Mouse (Mus musculus): ENCODE measurements around the gene Tmem150b. TPM values are rescaled to one million over a fixed set of nuclear protein-coding genes. Genes with fewer than 3 reads are reported as not detected.

The Tmem150b gene
- not detected for polyA plus RNA-seq (2015; fragmentation: Illumina TruSeq; extraction: RNeasy Lipid Tissue Mini Kit (QIAGEN cat#74804); ENCODE audit: insufficient read depth, low read depth, low replicate concordance)

GRCm38 (mm10) chr7:4725169-4725568 lies at the start of gene Tmem150b:
TSS of gene Tmem150b (minus strand) at chr7:4725249.

GRCm38 (mm10) chr7:4771202-4771601 lies 46.2 kb upstream of the Tmem150b start, which contains the start of gene Fam71e2:
TSS of gene Fam71e2 (minus strand) at chr7:4771302.

GRCm38 (mm10) chr7:4752821-4753570 lies 27.9 kb upstream of the Tmem150b start, which contains the start of gene Cox6b2:
TSS of gene Cox6b2 (minus strand) at chr7:4753094.

GRCm38 (mm10) chr7:4739544-4740275 lies 14.7 kb upstream of the Tmem150b start, which contains the start of gene Kmt5c:
TSS of gene Kmt5c (plus strand) at chr7:4740115.

GRCm38 (mm10) chr7:4690387-4690786 lies 34.7 kb downstream of the Tmem150b start, which contains the start of gene Brsk1:
TSS of gene Brsk1 (plus strand) at chr7:4690604.

GRCm38 (mm10) chr7:4684632-4685417 lies 40.2 kb downstream of the Tmem150b start, which contains the start of gene Hspbp1:
TSS of gene Hspbp1 (minus strand) at chr7:4685068.

GRCm38 (mm10) chr7:4658912-4659551 lies 66.0 kb downstream of the Tmem150b start, which contains the start of gene Ppp6r1:
TSS of gene Ppp6r1 (minus strand) at chr7:4659019.

Other genes starting within 250 kb of the Tmem150b start
- gene Ppp1r12c, start 223.6 kb downstream of the Tmem150b start, polyA plus RNA-seq (2015; fragmentation: Illumina TruSeq; extraction: RNeasy Lipid Tissue Mini Kit (QIAGEN cat#74804); ENCODE audit: insufficient read depth, low read depth, low replicate concordance): 54.2 TPM
- not detected for gene Tnnt1, start 208.9 kb downstream of the Tmem150b start, polyA plus RNA-seq (2015; fragmentation: Illumina TruSeq; extraction: RNeasy Lipid Tissue Mini Kit (QIAGEN cat#74804); ENCODE audit: insufficient read depth, low read depth, low replicate concordance)
- 7.7 TPM for gene Tnni3, start 201.0 kb downstream of the Tmem150b start, polyA plus RNA-seq (2015; fragmentation: Illumina TruSeq; extraction: RNeasy Lipid Tissue Mini Kit (QIAGEN cat#74804); ENCODE audit: insufficient read depth, low read depth, low replicate concordance)
- gene Dnaaf3, start 192.8 kb downstream of the Tmem150b start, polyA plus RNA-seq (2015; fragmentation: Illumina TruSeq; extraction: RNeasy Lipid Tissue Mini Kit (QIAGEN cat#74804); ENCODE audit: insufficient read depth, low read depth, low replicate concordance): 0.48 TPM
- gene Syt5, start 177.7 kb downstream of the Tmem150b start, polyA plus RNA-seq (2015; fragmentation: Illumina TruSeq; extraction: RNeasy Lipid Tissue Mini Kit (QIAGEN cat#74804); ENCODE audit: insufficient read depth, low read depth, low replicate concordance): 2.9 TPM
- not detected for gene Ptprh, start 121.2 kb downstream of the Tmem150b start, polyA plus RNA-seq (2015; fragmentation: Illumina TruSeq; extraction: RNeasy Lipid Tissue Mini Kit (QIAGEN cat#74804); ENCODE audit: insufficient read depth, low read depth, low replicate concordance)
- 8.3 TPM for gene Tmem86b, start 93.8 kb downstream of the Tmem150b start, polyA plus RNA-seq (2015; fragmentation: Illumina TruSeq; extraction: RNeasy Lipid Tissue Mini Kit (QIAGEN cat#74804); ENCODE audit: insufficient read depth, low read depth, low replicate concordance)
- 12.0 TPM for gene Ppp6r1, start 66.2 kb downstream of the Tmem150b start, polyA plus RNA-seq (2015; fragmentation: Illumina TruSeq; extraction: RNeasy Lipid Tissue Mini Kit (QIAGEN cat#74804); ENCODE audit: insufficient read depth, low read depth, low replicate concordance)
- 10.8 TPM for gene Hspbp1, start 40.2 kb downstream of the Tmem150b start, polyA plus RNA-seq (2015; fragmentation: Illumina TruSeq; extraction: RNeasy Lipid Tissue Mini Kit (QIAGEN cat#74804); ENCODE audit: insufficient read depth, low read depth, low replicate concordance)
- 2.4 TPM for gene Brsk1, start 34.6 kb downstream of the Tmem150b start, polyA plus RNA-seq (2015; fragmentation: Illumina TruSeq; extraction: RNeasy Lipid Tissue Mini Kit (QIAGEN cat#74804); ENCODE audit: insufficient read depth, low read depth, low replicate concordance)
- gene Kmt5c, start 14.9 kb upstream of the Tmem150b start, polyA plus RNA-seq (2015; fragmentation: Illumina TruSeq; extraction: RNeasy Lipid Tissue Mini Kit (QIAGEN cat#74804); ENCODE audit: insufficient read depth, low read depth, low replicate concordance): 21.1 TPM
- gene Cox6b2, start 27.8 kb upstream of the Tmem150b start, polyA plus RNA-seq (2015; fragmentation: Illumina TruSeq; extraction: RNeasy Lipid Tissue Mini Kit (QIAGEN cat#74804); ENCODE audit: insufficient read depth, low read depth, low replicate concordance): 5.7 TPM
- gene Fam71e2, start 46.1 kb upstream of the Tmem150b start, polyA plus RNA-seq (2015; fragmentation: Illumina TruSeq; extraction: RNeasy Lipid Tissue Mini Kit (QIAGEN cat#74804); ENCODE audit: insufficient read depth, low read depth, low replicate concordance): not detected
- not detected for gene Il11, start 57.6 kb upstream of the Tmem150b start, polyA plus RNA-seq (2015; fragmentation: Illumina TruSeq; extraction: RNeasy Lipid Tissue Mini Kit (QIAGEN cat#74804); ENCODE audit: insufficient read depth, low read depth, low replicate concordance)
- not detected for gene Tmem190, start 57.7 kb upstream of the Tmem150b start, polyA plus RNA-seq (2015; fragmentation: Illumina TruSeq; extraction: RNeasy Lipid Tissue Mini Kit (QIAGEN cat#74804); ENCODE audit: insufficient read depth, low read depth, low replicate concordance)
- gene Tmem238, start 64.4 kb upstream of the Tmem150b start, polyA plus RNA-seq (2015; fragmentation: Illumina TruSeq; extraction: RNeasy Lipid Tissue Mini Kit (QIAGEN cat#74804); ENCODE audit: insufficient read depth, low read depth, low replicate concordance): 8.4 TPM
- 480 TPM for gene Rpl28, start 67.6 kb upstream of the Tmem150b start, polyA plus RNA-seq (2015; fragmentation: Illumina TruSeq; extraction: RNeasy Lipid Tissue Mini Kit (QIAGEN cat#74804); ENCODE audit: insufficient read depth, low read depth, low replicate concordance)
- gene Ube2s, start 87.3 kb upstream of the Tmem150b start, polyA plus RNA-seq (2015; fragmentation: Illumina TruSeq; extraction: RNeasy Lipid Tissue Mini Kit (QIAGEN cat#74804); ENCODE audit: insufficient read depth, low read depth, low replicate concordance): 16.8 TPM
- 0.30 TPM for gene Shisa7, start 119.4 kb upstream of the Tmem150b start, polyA plus RNA-seq (2015; fragmentation: Illumina TruSeq; extraction: RNeasy Lipid Tissue Mini Kit (QIAGEN cat#74804); ENCODE audit: insufficient read depth, low read depth, low replicate concordance)
- gene Isoc2b, start 145.0 kb upstream of the Tmem150b start, polyA plus RNA-seq (2015; fragmentation: Illumina TruSeq; extraction: RNeasy Lipid Tissue Mini Kit (QIAGEN cat#74804); ENCODE audit: insufficient read depth, low read depth, low replicate concordance): 12.2 TPM
- gene Isoc2a, start 151.9 kb upstream of the Tmem150b start, polyA plus RNA-seq (2015; fragmentation: Illumina TruSeq; extraction: RNeasy Lipid Tissue Mini Kit (QIAGEN cat#74804); ENCODE audit: insufficient read depth, low read depth, low replicate concordance): 9.6 TPM
- not detected for gene Gm36210, start 181.3 kb upstream of the Tmem150b start, polyA plus RNA-seq (2015; fragmentation: Illumina TruSeq; extraction: RNeasy Lipid Tissue Mini Kit (QIAGEN cat#74804); ENCODE audit: insufficient read depth, low read depth, low replicate concordance)
- gene Zfp628, start 190.0 kb upstream of the Tmem150b start, polyA plus RNA-seq (2015; fragmentation: Illumina TruSeq; extraction: RNeasy Lipid Tissue Mini Kit (QIAGEN cat#74804); ENCODE audit: insufficient read depth, low read depth, low replicate concordance): 1.4 TPM
- gene Nat14, start 196.8 kb upstream of the Tmem150b start, polyA plus RNA-seq (2015; fragmentation: Illumina TruSeq; extraction: RNeasy Lipid Tissue Mini Kit (QIAGEN cat#74804); ENCODE audit: insufficient read depth, low read depth, low replicate concordance): 4.6 TPM
- gene Ssc5d, start 200.5 kb upstream of the Tmem150b start, polyA plus RNA-seq (2015; fragmentation: Illumina TruSeq; extraction: RNeasy Lipid Tissue Mini Kit (QIAGEN cat#74804); ENCODE audit: insufficient read depth, low read depth, low replicate concordance): 1.2 TPM
- not detected for gene Sbk2, start 239.2 kb upstream of the Tmem150b start, polyA plus RNA-seq (2015; fragmentation: Illumina TruSeq; extraction: RNeasy Lipid Tissue Mini Kit (QIAGEN cat#74804); ENCODE audit: insufficient read depth, low read depth, low replicate concordance)
- not detected for gene Sbk3, start 245.9 kb upstream of the Tmem150b start, polyA plus RNA-seq (2015; fragmentation: Illumina TruSeq; extraction: RNeasy Lipid Tissue Mini Kit (QIAGEN cat#74804); ENCODE audit: insufficient read depth, low read depth, low replicate concordance)